Mouse (Mus musculus): Measurements from ENCODE around the gene Spen.

The Spen gene

DNA sequence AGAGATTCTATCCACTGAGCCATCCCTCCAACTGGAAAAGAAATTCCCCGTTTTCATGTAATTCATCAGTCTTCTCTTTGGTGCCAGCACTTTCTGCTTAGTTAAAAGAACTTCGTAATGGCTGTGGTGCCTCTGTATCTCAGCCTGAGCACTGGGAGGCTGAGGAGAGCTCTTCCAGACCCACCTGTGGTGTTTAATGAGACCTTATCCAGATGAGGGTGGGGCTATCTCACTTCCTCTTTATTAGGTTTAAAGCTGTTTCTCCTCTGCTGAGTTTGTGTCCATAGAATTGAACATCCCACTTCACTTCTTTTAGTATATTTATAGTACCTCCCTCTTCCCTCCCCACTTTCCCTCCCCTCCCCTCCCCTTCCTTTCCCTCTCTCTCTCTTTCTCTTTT lies 87.1 kb downstream of the Spen start:
- no peak for ATAC-seq (ENCODE audit: low TSS enrichment)

DNA sequence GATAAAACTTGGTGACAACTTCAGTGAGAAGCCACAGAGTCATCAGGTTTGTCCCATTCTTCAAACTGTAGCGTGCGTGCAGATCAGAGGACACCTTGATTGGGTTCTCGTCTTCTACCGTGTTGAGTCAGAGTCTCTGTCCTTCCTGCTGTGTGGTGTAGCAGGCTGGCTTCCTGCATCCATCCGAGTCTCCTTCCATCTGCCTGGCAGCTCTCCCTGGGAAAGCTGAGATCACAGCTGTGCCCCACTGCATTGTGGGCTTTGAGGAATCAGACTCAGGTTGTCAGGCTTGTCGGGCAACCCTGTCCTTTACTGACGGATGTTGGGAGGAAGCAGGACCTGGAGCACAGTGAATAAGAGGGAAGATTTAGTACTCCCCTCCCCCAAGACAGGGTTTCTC lies 92.2 kb downstream of the Spen start:
- no peak for ATAC-seq (ENCODE audit: low TSS enrichment)

DNA sequence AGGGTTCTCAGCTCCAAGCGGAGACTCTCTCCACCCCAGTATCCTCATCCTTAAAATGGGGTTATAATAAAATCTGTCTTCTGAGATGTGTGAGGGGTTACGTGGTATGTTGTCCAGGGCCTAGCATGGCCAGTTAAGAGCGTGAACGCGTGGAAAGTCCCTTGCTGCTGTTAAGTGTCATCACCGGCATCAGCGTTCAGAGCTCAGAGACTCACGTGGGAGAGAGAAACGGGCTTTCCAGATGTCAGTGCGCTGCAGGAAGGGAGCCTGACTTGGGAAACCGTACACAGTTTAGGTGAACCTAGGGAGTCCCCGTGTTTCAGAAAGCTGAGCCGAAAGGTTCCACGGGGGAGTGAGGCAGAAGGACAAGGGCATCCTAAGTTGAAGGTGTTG lies 93.1 kb downstream of the Spen start:
- peak; percentile 5; the same call in 1 of the 2 replicates for ATAC-seq (ENCODE audit: low TSS enrichment)

DNA sequence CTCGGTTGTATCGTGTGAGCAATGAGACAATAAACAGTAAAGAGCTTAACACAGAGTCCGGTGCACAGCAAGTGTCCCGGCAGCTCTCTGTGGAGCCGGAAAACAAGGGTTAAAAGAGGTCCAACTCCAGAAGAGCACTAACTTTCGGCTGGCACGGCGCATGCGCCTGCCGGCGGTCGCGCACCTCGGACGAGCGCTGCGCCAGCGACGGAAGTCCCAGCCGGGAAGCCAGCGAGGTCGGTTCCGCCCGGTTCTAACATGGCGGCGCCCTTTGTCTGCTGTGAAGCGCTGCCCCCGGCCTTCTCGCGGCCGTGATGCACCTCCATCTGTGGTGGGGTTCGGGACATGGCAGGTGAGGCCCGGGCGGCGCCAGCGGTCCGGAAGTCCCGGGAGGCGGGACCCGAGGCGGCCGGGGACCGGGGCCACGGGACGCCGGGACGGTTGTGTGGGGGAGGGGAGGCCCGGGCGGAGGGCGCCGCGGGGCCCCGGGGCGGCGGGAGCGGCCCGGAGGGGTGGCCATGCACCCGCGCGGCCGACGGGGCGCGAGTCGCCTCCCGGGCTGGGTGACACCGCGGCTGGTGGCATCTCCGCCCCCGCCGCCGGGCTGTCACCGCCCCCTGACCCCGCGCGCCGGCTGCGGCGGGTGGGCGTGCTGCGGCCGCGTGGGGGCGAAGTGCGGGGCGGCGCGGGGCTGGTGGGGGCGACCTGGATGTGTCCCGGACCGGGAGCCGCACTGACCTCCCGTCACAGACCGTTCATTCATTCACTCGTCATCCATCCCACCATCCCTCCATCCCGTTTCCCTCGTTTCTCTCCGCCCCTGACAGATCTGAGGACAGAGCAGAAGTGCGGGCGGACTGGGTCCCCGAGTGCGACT lies 93.7 kb downstream of the Spen start, which contains the start of gene Zbtb17:
Gene Zbtb17 (plus strand): TSS at position 204 of the 877 bp plus-strand sequence.
- ATAC-seq (ENCODE audit: low TSS enrichment): peak; percentile 93

DNA sequence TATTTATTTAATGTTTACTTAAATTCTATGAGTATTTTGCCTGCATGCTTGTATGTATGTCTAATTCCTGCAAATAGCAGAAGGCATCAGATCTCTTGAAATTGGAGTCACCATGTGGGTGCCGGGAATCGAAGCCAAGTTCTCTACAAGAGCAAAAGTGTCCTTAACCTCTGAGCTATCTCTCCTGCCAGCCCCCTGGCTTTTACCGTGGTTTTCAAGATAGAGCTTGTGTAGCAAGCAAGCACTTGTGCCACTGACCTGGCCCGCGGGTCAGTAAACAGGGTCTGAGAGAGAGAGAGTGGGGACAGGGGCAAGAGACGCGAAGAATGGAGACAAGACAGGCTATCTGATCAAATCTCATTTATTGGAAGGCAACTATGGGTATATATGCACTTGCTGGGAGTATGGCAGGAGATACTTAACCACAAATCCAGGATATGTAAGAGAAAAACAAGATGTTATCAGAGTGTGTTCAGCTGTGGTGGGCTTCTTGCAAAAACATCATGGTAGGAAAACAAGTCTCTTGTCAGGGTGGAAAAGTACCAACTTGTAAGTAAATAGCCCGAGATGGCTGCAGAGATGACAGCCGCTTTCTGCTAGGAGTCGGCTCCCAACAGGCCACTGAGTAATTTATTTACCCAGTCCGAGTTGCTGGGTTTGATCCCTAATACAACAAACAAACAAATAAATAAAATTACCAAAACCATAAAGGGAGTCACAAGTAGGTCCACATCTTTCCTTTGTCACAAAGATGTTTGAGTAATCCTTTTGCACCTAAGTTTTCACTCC lies 94.6 kb downstream of the Spen start:
- ATAC-seq (ENCODE audit: low TSS enrichment): no peak

DNA sequence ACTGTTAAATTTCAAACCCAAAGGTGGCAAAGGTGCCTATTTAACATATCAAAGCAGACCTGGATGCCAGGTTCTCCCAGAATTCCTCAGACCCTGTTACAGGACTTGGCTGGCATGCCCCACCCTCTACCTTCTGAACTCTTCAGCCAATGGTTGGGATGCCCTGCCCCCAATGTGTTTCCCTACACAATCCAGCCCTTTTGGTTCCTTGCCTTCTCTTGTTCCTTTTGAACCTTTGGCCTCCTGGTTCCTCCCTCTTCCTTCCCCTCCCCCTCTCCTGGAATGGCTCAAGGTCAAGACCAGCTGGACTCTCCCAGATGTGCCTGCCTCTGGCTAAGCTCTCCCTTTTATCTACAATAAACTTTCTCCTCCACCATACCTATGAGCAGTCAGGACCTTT lies 97.5 kb downstream of the Spen start:
- no peak for ATAC-seq (ENCODE audit: low TSS enrichment)

DNA sequence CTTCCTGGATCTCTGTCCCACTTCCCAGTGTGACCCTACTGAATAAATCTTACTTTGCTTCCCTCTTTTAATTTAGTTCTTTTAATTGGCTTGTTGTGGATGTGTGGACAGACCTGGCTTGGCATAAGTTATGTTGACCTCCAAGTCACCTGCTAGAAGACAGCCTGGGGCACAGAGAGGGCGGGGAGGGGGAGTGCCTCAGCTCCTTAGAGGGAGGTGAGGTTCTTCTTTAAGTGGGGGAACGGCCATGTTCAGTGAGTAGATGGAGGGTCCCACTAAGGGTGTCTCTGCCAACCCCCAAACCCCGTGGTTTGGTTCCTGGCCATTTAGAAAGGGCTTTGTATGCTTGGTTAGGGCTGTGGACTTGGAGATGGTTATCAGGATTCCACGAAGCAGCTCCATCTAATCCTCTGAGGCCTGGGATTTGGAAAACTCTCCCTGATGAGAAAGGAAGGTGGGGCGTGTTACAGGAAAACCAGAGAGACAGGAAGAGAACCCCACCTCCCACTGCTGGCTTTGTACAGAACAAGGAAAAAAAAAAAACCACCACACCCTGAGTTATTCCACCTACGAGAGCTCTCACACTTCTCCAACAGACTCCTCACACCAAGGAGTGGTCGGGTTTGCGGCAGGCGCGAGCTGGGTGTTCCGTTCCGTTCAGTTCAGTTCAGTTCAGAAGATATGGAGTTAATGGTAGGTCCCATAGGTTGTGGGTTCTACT lies 99.2 kb downstream of the Spen start:
- peak; percentile 31; the same call in 1 of the 2 replicates for ATAC-seq (ENCODE audit: low TSS enrichment)

DNA sequence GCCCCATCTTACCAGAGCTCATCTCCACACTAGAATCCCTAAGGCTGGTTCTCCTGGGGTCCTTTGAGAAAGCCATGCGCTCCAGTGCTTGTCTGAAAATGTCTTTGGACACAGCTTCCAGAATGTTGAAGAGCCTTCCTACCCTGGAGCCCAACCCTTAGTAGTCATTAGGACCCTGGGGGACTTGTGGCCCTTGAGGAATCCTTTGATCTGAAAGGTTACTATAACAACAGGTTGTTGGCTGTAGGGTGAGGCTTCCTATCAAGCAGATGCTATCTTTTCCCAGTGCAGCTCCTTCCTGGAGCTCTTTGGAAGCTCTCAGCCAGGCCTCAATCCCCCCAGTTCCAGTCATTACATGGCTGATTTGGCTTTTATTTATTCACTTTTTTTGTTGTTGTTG lies 102.4 kb downstream of the Spen start, which contains the start of gene Srarp:
Gene Srarp (minus strand): TSS at position 132 of the 400 bp plus-strand sequence.
- ATAC-seq (ENCODE audit: low TSS enrichment): no peak

DNA sequence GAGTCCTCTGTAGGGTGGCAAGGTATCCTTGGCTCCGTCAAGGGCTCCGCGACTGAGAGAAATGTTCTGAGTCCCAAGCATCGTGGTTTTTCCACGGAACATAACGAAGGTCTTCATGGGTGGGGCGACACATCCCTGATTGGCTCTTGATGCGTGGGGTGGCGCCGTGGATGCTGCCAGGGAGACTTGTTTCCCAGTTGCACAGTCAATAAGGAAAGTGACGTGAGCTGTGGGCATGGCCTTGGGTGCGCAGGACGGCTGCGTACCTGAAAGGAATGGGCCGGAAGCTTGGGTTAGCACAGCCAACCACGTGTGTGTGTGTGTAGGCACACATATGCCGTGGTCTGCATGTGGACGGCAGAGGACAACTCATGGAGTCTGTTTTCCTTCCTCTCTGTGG lies 105.2 kb downstream of the Spen start:
- no peak for ATAC-seq (ENCODE audit: low TSS enrichment)

DNA sequence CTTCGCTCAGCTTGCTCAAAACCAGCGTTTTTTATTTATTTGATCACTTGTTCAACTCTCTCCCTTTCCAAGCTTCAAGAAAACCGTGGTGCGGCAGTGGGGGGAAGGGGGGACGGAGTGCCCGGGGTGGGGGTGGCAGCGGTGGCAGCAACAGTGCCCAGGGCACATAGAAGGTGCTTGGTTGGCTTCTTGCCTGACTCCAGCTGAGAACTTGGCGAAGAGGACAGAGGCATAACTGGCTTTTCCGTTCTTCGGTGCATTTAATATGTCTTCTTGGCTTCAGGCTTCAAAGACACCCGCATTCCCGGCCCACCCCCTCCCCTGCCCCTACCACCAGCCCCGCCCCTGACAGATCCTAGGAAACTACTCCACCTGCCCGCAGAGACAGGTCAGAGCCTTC lies 105.7 kb downstream of the Spen start:
- ATAC-seq (ENCODE audit: low TSS enrichment): no peak

DNA sequence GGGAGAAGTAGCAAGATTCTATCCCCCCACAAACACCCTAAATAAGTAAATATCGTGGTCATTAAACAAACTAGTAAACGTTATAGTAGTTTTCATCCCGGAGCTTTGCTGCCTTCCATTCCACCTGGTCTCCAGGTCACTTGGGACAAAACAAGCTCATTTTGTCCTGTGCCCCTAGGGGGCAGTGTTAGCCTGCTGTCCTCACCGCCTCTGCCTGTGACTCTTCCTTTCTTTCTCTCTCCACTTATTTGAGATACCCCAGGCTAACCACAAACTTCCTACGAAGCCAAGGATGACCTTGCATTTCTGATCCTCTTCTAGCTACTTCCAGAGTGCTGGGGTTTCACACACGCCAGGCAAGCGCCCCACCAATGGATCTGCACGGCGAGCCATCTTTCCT lies 107.4 kb downstream of the Spen start:
- no peak for ATAC-seq (ENCODE audit: low TSS enrichment)

DNA sequence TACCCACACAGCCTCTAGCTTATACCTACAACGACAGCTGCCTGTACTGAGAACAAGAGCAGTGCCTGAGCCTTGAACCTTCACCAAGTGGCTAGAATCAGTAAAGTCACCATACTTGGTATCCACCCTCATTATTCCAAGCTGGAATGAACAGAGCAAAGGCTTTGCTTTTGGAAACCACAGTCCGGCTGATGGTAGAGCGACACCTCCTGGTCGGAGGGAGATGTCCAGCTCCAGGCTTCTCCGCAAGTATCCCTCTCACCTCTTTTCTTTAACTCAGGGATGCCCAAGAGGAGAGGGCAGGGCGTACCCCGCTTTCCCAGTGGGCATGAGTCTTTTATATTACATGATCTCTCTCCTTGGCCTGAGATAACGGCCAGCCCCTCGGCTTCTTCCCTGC lies 108.5 kb downstream of the Spen start:
- no peak for ATAC-seq (ENCODE audit: low TSS enrichment)

DNA sequence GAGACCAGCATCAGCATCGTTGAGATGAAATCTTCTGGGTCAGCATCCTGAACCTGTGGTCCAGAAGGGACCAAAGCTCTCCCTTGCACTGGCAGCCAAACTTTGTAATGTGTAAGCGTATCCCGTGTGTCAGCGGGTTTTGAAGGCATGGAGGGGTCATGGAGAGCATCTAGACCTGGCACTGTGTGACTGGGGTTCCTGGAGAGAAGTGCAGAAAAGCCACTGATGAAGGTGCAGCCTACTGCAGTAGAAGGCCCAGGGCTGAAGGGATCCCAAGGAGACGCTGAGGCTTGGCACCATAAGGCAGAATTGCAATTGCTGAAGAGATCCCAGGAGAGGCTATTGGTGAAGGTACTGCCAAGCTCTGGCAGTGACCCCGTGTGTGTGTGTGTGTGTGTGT lies 109.0 kb downstream of the Spen start:
- ATAC-seq (ENCODE audit: low TSS enrichment): no peak

DNA sequence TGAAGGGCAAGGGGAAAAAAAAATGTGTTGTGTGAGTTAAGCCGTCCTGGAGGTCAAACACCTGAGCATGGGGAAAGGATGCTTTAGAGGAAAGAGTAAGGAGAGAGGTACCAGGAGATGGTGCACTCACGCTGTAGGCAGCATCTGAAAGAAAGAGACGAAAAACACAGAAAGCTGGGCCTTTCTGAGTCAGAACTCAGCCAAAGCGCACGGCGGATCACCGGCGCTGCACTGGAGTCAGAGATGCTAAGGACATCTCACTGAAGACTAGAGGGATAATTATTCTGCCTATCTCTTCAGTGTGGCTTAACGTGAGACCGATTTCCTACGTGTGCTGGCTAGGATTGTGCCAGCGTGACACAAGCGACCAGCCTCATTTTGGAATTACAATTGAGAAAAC lies 110.5 kb downstream of the Spen start:
- no peak for ATAC-seq (ENCODE audit: low TSS enrichment)

DNA sequence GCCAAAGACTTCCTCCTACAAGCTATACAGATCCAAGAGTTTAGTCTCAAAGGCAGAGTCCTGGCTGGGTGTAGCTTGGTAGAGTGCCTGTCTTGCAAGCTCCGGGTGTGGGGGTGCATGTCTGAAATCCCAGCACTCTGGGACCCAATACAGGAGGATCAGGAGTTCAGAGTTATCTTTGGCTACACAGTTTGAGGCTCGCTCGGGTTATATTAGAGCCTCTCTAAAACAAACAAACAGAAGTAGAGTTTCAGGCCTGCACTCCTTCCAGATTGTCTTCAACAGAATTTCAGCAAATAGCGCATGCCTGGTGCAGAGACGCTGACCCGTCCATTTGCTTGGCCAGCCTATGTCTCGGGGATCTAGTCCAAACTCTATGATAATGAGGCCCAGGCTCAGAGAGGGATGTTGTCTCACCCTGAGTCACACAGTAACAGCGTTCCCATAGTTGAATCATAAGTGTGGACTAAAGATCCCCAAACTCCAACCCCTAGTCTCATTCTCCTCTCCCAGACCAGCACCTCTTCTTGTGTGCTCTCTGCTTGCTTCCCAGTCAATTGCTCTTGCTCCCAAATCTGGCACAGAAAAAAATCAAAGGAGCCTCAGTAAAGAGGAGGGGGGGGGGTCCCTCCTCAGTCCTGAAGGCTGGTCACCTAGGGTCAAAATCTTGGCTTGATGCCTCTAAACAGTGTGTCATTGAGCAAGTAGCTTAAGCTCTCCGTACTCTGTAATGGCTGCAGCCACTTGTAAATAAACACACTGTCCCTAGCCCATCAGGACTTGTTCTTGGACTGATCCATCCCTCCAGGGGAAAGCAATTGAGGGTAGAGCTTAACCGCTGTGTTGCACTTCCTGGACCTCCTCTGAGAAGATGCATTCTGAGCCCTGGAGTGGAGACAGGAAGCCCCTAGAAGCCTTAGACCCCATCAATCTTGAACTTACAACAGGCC lies 111.3 kb downstream of the Spen start:
- ATAC-seq (ENCODE audit: low TSS enrichment): no peak

DNA sequence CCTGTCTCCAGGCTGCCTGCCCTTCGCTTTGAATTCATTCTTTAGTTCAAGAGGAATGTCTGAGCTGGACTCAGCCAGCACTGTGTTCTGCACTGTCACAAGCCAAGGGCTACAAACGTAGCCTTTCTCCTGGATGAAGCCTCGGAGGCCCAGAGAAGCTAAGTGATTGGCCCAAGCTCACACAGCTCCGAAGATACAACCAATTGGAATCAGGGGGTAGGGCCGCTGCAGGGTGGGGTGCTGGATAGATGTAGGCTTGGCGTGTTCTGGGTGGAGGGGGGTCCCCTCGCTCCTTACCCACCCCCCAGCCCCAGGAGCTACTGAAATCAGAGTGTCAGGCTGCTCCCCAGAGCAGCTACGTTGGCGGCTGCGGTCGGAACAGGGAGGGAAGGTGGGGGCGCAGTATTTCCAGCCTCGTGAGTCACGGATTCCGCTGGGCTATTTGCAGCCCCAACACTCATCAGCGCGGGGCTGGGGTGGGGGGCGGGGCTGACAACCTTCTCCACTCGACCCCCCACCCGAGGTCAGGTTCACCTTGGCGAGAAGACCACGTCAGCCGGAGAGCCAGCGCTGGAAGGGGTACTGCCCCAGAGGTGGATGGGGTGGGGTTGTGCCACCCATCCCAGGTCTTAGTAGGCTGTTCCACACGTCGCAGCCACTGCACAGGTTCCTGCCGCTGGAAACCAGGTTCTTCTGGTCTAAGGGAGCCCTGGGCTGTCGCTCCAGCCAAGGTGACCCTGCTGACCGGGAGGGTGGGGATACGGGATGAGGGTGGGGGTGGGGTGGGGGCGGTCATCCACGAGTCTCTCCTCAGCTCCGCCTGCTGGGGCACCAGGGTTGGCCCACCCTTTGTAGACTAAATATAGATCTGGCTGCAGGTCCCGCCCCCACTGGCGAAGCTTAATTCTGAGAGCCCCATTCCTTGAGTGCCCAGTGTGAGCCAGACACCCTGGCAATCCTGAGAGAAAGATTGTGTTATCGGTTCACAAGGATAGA lies 112.6 kb downstream of the Spen start:
- ATAC-seq (ENCODE audit: low TSS enrichment): peak; percentile 92

DNA sequence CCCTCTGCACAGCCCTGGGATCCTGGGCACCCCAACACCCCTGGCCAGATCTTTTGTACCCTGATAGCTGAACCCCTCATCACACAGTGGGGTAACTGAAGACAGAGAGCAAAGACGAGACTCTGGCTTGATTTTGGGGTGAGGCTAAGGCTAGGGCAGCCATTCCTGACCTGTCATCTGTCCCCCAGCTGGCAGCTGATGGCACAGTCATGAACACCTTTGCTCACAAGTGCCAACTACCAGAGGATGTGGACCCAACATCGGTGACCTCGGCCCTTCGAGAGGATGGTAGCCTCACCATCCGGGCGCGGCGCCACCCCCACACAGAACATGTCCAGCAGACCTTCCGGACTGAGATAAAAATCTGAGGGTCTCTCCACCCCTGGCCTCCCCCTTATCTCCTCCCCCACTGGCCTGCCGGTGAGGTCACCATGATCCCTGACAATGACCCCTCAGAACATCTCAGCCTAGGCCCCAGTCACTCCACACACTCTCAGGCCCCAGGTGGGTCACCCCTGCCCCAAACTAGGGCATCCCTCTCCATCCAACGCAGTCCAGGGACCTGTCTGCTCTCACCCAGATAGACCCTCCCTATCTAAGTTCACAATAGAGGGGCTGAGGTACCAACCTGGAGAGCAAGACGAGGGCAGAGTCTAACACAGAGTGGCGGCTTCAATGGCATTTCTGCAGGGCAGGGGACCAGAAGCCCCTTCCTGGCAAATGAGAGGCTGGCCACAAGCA lies 114.5 kb downstream of the Spen start:
- no peak for ATAC-seq (ENCODE audit: low TSS enrichment)

DNA sequence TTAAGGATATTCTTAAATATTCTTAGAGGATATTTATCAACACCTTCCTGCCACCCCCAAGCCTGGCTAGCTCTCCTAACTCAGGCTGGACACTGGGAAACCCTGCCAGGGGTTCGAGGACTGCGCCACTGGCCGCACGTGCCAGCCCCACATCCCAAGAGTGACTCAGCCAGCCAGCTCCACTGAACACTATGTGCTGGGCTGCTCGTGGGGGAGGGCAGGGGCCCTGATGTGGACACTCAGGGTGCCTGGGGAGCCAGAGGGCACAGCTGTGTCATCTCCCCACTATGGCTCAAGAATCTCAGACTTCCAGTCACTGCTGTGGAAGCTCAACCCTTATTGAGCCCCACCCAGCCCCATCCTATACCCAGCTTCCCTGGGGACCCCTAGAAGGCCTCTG lies 115.1 kb downstream of the Spen start:
- ATAC-seq (ENCODE audit: low TSS enrichment): no peak

DNA sequence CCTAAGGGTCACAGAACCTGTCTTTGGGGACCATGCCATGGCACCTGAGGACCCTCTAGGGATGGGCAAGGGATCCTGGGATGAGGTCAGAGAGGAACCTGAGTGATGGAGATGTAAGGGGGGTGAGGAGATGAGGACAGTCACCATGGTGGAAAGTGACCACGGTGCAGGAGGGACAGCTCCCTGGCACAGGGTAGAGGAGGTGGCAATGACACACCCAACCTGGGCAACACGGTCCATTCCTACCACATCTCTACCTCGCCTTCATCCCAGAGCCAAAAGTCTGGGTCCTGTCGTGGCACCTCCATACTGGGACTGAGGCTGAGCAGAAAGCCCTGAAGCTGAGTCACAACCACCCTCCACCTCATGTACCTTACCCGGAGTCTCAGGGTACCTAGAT lies 115.6 kb downstream of the Spen start:
- ATAC-seq (ENCODE audit: low TSS enrichment): no peak
